Mouse (Mus musculus) layer of hippocampus, postnatal 14 days (tissue): ENCODE data around the gene Ikzf2. TPM values are rescaled to one million over a fixed set of nuclear protein-coding genes. Genes with fewer than 3 reads are reported as not detected.
A peak's percentile ranks its signal among the peaks of the same experiment; 100 is the strongest.

Source experiments
- DNase-seq, 2 experiments: peaks; one replicate each; pipeline ENCODE4 v3.0.0; 2021 to 2022; ENCODE audit warnings: low spot score in 2 of 2, mixed read lengths in 1 of 2
- long read RNA-seq, 2 experiments: library from polyadenylated mRNA; stranded (forward); transcript quantifications; one replicate each; pipeline ENCODE4 v2.0.0; 2021
- total RNA-seq, 2 experiments: library from RNA; stranded (reverse); gene quantifications; 2 replicates each; pipeline ENCODE4 v1.2.3; 2021

Gene Ikzf2
- 10 to 100 TPM in 1 of 2 experiments, 1 to 10 TPM in 1; 7.0 to 10.4 TPM for total RNA-seq
- long read RNA-seq, experiment 1, full-length matches to known transcripts, result 2 of 2 reads
- long read RNA-seq, experiment 1, partial matches to known transcripts, result 0 of 2 reads
- long read RNA-seq, experiment 1, other reads (novel, unspliced or antisense), result 0 of 2 reads
- long read RNA-seq, experiment 2, partial matches to known transcripts, result 0 of 1 reads
- long read RNA-seq, experiment 2, other reads (novel, unspliced or antisense), result 1 of 1 reads

DNA sequence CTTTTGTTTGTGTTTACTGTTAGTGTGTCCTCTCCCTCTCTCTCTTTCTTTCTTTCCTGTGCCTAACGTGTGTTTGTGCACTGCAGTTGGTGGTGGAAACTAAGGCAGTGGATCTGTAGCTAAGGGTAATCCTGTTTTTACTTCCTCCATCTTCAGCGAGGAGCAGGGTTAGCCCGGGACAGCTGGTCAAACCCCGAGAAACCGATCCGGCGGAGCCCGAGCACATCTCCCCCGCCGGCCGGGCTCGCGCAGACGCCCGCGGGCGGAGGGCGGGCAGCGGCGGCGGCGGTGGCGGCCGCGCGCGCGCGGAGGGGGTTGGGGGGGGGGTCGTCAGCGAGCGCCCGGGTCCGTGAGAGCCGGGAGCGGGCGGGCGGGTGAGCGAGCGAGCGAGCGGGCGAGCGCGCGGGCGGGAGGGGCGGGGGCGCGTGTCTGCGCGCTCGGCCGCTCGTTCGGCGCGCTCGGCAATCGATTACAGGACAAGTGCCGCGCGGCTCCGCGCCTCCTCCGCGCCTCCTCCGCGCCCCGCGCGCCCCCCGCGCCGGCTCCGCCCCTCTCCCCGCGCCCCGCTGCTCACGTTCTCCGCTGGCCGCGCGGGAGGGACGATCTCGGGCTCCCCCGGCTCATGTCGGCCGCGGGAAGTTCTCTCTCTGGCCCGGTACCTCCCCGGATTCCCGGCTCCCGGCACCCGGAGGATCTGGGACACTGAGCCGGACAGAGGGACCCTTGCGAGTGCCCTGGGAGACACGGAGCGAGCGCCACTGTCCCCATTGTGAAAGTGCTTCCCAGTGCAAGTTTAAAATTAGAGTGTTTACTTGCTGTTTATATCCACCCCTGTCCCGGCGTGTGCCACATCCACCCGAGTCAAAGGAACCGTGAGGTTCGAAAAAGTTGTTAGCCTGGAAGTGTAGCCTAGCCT lies at the start of gene Ikzf2:
Gene Ikzf2, minus strand, starts transcription at position 170 of the 916 bp plus-strand sequence.
- peak; percentile 71 to 77 for DNase-seq

DNA sequence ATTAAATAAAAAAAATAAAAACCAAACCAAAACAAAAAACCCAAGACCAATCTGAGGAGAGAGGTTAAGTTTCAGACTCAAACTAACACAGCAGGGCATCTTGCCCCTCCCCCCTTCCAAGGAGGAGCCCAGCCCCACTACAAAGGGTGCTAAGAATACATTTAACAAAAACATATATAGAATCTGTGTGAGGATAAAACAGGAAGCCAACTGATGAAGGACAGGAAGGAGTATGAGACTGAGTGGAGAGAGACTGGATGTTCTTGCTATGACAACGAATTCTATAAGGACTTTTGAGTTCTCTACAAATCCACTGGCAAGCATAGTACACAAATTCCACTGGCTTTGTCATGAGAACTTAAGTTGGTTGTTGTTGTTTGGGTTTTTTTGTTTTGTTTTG lies 42.7 kb upstream of the Ikzf2 start:
- DNase-seq, result no peak

DNA sequence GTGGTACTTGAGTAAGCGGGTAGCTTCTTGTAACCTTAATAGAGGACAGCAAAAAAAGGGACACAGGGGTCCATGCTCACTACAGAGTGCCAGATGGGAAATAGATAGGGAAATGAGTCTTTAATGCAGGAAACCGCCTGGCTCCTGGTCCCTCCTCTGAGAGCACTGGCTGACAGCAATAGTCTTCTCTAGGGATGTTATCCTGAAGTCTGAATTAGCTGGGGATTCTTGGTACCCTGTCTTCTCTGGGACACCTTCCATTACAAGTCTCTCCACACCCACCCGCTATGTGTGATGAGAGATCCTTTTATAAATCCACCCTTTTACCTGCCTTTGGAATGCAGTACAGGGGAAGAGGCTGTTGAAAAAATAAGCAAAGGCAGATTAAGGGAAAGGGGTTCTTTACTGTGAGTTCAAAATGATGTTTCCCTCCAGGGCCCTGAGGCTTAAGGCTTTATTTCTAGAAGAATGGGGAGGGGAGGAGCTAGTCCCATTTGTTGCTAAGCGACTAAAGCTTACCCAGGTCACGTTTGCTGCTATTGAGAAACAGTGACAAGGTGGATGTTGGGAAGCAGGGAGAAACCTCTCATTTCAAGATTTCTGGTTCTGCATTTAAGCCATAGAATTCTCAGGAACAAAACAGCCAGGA lies 42.1 kb upstream of the Ikzf2 start:
- DNase-seq, result no peak

DNA sequence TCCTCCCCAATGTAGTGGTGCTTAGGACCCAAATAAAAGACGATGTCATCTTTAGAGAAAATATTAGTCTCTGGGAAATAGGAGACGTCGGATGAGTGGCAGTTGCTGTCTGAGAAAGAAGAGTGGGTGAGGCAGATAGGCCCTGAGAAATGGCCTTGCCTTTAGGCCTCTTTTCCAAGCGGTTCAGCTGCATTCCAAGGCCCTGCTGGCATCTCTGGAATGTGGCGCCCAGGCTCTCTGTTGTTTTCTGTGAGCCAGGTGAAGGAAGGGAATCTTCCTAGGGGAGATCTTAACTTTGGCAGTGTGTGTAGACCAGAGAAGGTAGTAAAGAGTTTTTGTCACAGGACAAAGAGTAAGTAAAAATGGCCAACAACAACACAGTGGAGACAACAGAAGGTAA lies 40.9 kb upstream of the Ikzf2 start:
- DNase-seq, result no peak

DNA sequence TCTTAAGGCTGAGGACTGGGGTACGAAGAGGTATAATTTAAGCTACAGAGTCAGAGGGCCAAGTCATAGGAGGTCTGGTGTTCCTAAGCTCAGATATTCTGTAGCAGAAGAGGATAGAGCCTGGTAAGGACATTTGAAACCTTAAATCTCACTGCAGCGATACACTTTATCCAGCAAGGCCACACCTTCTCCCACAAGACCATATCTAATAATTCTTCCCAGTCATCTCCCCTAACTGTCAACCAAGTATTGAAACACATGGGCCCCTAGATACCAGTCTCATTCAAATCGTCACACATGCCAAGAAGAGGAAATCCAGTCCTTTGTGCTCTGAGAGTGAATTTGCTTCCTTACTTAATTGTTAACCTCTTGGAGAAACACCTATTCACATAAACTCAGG lies 30.1 kb upstream of the Ikzf2 start:
- no peak for DNase-seq

DNA sequence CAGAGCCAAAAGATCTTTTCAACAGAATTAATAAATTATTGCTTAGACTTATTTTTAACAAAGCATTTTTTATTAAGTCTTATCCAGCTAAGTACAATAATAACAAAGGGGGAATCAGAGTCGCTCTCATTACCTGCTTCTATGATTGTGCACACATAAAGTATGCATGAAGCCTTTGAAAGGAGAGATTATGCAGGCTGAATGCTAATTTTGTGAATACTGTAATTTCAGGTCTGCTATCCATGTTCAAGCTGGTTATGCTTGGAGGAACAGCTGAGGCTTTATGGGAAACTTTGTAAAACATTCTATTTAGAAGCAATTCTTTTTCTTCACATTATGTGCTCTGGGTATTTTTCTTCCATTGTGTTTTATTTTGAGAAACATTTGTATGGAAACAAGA lies 21.5 kb upstream of the Ikzf2 start:
- DNase-seq, result no peak

DNA sequence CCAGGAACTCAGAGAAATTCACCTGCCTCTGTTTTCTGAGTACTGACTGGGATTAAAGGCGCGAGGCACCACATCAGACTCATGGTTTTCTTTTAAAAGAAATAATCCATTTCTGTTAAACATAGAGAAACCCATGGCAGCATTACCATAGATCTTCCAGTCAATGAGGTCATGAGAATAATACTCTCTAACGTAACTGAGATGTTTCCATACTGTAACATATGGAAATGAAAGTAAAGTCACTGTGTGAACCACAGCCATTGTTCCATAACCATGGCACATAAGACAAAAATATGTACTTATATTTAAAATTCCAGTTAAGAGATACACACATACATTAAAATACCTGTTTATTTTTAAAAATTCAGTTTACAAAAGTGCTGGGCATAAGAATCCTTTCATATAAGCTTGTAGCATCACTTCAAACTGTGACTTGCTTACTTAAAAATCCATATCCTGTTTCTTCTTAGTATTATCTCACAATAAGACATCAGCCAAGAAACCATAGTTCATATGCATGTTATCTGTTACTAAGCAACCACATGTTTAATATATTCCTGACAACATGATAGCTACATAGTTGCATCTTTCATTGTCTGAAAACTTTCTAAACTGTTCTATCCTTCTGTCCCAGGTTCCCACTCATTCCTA lies 16.6 kb upstream of the Ikzf2 start:
- no peak for DNase-seq

DNA sequence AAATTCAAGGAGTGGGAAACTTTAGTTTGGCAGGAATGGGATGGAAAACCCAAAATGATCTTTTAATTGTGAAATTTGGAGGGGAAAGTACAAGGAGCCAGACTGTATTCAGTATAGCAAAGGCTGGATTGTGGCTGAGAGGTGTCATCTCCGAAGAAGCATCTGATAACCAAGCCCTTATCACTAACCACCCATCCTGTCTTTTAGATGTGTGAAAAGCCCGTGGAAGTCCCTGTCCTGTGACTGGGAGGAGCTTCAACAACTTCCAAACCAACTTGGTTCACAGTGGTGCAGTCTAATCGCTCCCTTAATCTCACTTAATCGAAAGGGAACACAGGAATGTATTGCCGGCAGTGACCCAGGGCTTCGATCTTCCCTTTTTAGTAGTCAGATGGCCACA lies 4.9 kb upstream of the Ikzf2 start:
- no peak for DNase-seq

DNA sequence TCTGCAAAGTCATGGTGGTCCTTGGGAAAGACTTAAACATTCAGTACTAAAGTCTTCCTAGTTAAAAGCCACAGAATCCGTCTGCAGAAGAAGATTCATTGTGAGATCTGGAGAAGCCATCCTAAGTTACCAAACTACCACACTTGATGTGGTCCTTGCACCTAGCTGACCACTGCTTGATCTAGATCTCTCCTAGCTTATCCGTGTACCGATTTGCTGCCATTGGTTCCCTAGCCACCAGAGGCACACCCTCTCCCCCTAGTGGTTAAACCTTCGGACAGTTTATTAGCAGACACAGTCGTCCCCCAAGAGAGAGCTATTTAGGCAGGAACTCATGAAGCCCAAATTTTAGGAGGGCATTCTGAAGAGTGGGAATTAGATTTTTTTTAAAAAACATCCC lies 1.9 kb upstream of the Ikzf2 start:
- peak; percentile 17 to 71 for DNase-seq

DNA sequence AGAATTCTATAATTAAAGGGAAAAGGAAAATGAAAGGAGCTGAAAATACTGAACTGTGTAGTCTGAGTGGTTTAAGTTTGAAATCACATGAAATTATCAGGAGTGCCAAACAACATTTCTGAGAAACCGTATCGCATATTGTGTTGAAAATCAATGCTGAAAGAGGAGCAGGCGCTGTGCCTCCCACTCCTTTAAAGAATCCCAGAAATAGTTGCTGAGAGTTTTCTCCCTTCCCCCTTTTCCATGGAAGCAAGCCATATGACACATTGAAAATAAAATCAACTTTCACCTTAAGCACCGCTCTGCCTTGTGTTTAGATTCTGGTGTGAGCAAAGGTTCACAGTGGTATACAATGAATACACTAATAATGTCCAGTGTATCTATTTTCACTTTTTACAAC lies 1.1 kb upstream of the Ikzf2 start:
- no peak for DNase-seq

DNA sequence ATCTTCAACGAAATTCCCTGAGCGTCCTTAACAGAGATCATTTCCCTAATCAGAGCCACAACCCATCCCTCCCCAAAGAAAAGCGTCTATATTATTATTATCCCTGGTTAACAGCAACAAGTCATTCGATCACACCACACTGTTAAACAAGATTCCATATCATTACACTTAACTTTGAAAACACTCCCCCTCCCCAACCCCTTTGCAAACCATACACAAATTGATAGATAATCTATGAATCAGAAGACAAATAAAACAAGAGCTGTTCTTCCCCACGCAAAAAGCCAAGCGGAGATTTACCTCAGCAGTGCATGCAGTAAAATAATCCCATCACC lies 337 bp downstream of the Ikzf2 start:
- no peak for DNase-seq

DNA sequence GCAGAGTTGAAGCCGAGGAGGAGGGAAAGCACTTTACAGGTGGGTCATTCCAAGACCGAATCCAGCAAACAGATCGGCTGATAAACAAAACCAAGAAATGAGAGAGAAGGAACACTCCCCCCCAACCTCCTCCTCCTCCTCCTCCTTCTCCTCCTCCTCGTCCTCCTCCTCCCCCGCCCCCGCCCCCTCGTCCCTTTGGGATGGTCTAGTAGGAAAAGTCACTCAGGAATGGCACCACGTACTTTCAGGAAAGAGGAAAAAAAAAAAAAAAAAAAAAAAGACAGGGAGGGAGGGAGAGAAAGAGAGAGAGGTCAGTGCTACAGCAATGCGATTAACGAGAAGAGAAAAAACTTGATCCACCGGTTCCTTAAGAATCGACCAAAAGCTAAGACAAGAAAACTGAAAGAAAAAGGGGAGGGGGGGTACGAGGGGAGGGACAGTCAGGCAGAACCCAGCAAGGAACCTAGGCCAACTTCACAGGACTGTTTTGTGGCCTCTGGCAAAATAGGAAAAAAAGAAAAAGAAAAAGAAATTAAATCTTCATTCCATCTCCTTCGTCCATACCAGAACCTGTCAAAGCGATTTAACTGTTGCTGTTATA lies 1.1 kb downstream of the Ikzf2 start:
- no peak for DNase-seq

DNA sequence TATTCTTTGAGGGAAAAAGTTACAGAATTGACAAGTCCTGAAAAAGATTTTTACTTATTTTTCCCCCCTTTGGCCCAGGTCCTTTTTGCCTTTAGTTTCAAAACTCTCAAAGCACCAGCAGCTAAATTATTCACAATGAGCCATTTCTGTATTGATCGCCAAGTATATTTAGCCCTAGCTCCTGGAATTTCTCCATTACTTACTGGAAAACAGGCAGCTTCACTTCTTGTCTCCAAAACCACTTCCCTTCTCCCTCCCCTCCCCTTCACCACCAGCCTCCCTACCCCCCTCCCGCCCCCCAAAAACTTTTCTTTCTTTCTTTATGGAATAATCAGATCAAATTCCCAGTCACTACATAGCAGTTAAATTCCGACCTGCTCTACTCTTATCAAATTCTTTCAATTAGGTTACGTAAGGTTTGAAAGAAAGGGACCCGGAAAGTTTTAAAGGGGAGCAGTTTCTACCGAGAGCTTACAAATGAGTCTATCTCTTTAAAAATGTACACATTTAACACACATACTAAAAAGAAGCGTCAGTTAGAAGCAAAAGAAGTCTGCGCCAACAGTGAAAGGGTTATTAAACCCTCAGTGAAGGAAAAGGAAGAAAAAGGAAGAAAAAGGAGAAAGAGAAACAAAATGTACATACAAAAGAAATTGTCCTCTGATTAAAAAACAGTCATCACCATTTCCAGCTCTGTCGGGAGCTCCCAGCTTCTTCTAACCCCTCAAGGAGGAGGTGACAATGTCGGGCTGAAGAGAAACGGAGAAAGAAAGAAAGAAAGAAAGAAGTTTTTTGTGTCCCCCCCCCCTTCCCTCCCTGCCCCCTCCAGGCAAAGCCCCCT lies 1.8 kb downstream of the Ikzf2 start:
- DNase-seq, result no peak

DNA sequence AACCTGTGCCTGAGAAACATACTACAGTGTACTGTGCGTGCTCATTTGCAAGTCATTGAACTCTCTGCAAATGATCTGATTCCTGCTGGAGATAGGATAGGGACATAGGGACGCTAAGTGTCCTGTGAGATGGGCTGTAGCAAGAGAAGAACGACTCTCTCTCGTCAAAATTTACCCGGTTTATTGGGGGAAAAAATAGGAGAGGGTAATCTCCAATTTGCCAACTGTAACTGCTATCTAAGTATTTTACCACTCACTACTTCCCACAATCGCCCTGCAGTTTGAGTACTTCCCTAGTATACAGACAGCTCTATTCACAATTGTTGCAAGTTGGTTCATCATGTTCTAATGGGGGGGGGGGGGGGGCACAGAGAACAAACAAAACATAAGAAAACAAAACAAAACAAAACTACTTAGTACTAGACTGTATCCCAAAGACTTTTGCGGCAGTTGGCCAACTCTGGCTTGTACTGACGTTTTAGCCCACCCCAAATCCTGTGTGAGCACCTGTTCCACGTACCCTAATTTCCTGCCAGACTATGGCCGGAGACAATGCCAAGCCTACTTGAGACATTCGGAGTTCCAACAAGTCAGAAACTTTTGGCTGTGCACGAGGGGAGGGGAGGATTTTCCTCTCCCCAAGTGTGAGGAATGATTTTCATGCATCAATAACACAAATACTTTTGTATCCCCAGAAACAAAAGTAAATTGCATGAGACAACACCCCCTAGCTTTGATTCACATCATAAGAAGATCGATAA lies 2.6 kb downstream of the Ikzf2 start:
- no peak for DNase-seq

DNA sequence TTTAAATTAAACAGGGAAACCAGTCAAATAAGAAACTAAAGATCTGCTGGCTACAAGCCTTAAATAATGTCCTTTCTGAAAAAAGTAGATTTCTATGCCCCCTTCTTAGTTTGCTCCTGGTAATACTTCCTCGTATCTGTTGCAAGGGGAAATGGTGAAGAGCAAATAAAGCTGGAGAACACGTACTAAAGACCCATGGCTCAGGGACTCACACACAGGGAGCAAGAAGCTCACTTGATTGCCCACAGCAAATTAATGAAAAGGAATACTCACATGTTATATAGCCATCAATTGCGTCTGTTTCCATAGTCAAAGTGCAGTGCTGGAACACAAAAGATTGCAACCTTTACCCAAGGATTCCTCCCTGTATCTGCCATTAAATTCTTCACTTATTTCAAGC lies 3.2 kb downstream of the Ikzf2 start:
- no peak for DNase-seq

DNA sequence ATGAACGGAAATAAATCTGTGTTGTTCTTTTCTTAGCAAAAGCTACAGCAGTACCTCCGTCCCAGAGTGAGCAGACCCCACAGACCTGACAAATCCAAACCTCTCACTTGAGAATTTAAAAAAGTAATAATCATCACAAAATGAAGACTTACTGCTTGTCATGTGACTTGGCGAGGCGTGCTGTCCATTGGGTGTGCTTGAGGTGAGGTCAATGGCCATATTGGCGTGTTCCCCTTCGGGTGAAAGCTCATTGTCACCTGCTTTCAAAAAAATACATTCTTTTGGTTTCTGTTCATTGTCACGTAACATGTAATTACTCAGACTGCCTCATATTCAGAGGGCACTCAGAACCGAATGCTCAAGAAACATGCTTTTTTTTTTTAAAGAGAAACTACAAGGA lies 4.0 kb downstream of the Ikzf2 start:
- DNase-seq, result no peak

DNA sequence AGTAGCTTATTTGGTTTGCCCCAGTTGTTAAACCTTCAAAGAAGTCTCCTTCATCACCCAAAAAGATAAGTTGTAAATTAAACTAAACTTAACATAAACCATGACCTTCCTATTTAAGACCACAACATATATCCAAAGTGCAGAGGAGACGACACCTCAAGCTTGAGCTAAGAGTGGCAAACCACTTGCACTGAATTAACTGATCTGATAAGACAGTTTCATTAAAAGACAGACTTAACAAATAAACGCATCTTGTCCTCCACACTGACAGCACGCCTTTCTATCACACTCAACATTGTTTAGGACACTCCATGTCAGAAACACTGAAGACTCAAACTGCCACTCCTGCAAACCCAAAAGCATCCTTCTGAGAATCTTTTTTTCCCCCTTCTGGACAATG lies 4.8 kb downstream of the Ikzf2 start:
- no peak for DNase-seq

DNA sequence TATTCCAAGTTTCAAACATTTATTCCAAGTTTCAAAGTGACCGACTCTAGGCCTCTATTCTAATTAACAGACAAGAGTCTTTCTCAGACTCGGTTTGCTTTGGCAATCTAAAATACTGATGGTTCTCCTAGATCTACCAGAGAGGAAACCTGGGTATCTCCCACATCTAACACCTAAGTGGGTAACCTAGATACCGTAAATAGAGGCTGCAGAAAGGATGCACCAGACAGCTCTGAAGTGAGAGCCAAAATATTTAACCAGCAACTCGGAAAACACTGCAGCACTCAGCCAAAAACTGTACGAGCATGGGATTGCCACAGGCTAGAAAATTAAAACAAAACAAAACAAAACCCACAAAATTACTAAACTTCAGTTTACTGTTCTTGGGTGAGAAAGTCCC lies 6.0 kb downstream of the Ikzf2 start:
- no peak for DNase-seq

DNA sequence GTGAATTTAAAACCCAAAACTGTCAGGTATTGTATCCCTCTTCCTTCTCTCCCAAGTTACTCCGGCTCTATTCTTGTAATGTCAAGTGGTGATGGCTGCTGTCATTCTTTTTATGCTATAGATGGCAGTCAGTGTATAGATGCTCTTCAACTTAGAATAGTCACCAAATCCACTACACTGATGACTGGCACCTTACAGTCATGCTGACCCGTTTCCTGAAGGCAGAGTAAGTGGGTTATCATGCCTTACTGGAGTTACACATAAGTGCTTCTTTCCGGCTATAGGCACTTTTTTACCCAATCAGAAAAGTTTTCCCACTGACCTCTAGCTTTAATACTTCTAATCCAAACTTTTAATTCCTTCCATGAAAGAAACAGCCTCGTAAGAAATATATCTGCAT lies 6.5 kb downstream of the Ikzf2 start:
- DNase-seq, result no peak

DNA sequence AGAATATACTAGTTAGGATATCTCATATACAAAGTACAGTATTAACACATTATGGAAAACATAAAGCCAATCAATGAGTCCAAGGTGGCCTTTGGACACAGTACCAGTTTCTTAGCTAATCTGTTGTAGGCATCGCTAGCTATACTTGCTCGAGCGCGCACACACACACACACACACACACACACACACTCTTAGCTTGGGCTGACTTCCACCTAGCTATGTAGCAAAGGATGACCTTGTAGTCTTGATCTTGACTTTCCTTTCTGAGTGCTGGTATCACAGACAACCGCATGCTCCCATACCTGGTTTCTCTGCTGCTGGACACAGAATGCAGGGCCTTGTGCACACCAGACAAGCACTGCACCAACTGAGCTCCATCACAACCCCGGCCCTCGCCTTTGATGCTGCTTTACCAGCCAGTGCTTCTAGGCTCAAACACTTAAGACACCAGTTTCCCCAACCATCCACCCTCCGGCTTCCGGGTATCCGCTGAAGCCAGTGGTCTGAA lies 17.1 kb downstream of the Ikzf2 start:
- DNase-seq, result no peak
